Mouse (Mus musculus) urinary bladder, postnatal 4 days (tissue): Measurements from ENCODE around the gene Abcg5.

Experiments
- DNase-seq, 2 experiments: peaks; one replicate each; pipeline ENCODE4 v3.0.0; 2021 to 2022; ENCODE audit warnings: low spot score in 2 of 2

Gene Abcg5

DNA sequence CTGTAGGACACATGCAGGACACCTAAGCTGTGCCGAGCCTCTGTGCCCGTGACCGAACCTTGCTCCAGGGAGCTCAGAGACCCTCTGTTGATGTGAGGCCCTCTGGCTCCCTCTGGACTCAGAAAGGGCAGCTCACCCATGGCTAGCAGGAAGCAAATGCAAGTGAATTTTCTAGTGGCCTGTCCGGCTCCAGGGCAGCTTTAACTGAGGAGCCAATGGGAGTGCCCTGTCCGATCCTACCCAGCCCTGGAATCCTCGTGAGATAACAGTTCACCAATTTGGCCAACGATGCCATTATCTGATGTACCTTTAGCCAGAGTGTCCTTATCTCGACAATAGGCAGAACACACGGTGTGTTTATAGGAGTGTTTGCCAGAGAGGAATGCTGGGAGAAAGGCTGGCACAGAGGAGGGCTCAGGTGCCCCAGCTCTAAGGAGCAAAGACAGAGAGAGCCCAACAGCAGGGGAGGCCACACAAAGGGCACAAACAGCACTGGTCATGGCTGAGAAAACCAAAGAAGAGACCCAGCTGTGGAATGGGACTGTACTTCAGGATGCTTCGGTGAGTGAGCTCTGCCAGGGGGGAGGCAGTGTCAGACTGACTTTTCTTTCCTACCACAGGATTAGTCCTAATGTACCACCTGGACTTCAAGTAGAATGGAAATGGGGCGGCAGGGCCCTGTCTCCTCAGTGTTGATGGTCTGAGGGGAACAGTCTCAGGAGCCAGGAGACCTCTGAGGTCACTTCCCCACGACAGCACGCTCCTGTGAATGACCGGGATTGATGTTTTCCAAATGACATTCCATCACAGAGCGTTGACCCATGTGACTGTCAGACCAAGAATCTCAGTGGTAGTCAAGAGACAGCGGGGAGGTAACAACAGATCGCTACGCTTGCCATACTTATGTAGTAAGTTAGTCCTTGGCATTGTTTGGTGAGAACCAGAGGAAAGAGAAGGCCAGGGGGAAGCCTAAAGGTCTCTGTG is at the start of gene Abcg5:
TSS of gene Abcg5 (minus strand) at position 278 of the 984 bp plus-strand sequence.
- no peak for DNase-seq

DNA sequence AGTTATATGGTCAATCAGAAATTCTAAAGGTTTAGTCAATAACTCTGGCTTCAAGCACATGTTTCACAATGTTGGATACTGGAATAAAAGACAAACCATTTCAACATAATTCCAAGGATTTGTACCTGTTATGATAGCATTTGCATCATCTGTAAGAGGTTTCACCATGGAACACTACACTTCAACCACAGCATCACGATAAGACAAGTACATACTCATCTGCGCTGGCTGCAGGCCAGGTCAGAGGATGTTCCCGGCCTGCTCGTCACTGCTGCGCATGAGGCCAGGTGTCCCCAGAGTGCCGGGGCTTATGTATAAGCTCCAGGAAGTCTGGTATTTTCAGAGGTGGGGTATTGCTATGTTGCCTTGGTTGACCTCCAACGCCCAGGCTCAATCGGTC is 49.8 kb upstream of the Abcg5 start:
- no peak for DNase-seq

DNA sequence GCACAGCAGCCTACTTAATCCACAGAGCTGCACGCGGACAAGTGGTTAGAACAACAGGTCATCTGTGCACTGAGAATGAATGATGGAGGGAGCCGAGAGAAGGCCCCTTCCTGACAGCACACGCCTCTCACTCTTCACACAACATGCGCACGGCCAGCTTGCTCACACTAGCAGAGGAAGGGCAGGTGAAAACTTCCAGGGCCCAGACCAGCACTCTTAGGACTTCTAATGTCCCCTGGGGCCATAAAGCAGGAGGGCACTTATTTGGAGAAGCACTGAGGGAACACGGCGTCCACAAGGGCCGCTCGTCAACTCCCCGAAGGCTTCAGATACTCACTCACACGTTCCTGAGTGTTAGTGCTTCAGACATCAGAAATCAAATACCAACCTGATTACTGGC is 48.5 kb upstream of the Abcg5 start:
- DNase-seq = no peak

DNA sequence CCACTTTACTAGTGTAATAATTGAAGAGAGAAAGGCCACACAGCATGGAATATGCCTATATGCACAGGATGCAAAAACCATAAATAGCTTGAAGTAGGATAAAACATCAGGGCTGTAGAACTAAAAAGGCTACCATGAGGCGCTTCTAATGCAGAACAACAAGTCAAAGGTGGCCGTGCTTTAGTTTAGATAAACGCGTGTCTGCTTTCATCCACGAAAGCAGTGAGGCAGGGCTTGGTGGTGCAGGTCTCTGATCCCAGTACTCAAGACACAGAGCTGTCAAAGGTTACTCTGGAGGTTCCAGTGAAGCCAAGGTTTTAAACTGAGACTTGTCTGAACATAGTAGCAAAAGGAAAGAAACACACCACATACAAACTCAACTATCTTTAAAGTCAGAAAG is 46.3 kb upstream of the Abcg5 start:
- no peak for DNase-seq

DNA sequence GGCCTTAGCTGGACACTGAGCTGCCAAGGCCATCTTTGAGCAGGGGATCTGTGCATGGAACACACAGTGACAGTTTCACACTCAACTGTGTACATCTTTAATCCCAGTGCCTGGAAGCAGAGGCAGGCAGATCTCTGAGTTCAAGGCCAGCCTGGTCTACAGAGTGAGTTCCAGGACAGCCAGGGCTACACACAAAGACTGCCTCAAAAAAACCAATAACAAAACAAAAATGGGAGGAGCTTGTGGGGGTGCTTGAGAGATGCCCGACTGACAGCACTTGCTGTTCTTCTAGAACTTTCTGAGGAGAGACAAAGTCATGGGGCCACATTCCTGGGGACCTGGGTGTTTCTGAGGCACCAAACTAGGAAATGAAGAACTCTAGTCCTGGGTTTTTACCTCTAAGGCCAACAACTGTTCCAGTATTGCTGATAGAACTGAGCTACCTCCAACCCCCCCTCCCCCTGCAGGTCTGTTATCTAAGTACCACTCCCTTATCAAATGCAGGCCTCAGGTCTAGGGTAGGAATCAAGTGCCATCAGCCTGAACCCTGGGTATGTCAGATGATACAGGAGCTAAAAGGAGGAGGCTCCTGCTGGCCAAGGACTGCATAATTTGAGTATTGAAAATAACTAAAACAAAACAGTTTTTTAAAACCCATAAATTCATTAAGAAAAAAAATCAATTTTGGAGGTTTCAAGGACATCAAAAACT is 45.5 kb upstream of the Abcg5 start:
- no peak for DNase-seq

DNA sequence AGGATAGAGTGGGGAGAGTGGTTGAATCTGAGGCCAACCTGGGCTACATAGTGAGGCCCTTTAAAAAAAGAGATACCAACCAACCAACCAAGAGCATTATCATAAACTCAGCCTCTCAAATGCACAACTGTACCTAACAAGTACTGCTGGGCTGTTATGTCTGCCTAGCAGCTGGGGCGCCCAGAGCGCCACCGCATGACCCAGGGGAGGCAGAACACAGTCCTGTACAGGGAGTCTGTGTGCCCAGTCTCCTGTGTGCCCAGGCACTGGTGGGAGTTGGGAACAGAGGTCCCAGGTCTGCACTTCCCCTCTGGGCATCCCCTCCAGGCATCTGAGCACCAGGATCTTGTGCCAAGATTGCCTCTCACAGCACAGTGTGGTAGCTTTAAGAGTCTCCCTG is 42.4 kb upstream of the Abcg5 start:
- no peak for DNase-seq

DNA sequence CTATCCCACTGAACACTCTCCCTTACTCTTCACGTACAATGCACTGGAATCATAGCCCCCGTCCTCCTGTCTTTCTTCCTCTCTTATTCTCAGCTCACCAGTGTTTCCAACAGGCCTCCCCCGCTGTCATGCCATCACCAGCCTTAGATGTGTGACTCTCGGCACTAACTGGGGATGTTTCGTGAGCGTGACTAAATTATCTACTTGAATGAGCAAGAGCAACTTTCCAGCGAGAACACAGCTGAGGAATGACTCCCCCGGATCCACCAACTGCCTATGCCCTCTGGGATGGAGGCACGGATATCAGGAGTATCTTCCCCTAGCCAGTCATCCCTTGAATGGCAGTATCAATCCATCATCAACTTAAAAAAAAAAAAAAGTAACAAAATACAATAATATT is 41.2 kb upstream of the Abcg5 start:
- no peak for DNase-seq

DNA sequence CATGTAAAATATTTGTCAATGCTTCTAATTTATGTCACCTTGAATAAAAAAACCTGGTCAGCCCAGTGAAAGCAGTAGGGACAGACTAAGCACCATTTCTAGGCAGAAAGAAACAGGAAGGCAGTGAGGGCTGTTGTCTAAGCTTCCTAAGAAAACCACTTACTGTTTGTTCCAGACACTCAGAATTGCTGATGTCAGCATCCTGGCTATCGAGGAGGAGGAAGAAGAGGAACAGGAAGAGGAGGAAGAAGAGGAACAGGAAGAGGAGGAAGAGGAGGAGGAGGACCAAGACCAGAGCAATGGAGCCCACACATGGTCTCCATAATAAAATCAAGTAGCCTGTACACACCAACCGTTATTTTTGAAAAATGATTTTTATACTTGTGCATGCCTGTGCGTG is 36.3 kb upstream of the Abcg5 start:
- no peak for DNase-seq

DNA sequence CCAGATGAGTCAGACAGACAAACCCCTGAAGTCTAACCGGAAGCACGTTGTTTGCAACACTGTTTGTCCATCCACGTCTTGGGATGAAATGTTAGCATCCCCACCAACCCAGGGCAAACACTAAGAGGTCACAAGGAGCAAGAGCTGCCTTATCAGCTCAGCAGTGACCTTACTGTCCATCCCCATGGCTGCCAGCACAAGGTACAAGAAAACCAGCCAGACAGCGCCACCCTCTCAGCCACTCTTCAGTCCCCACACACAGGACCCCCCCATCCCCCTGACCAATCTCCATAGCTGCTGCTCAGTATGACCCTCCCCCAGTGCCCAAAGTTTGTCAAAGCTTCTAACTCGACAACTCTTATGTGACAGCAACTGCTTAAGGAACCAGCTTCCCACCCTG is 34.6 kb upstream of the Abcg5 start:
- DNase-seq = no peak

DNA sequence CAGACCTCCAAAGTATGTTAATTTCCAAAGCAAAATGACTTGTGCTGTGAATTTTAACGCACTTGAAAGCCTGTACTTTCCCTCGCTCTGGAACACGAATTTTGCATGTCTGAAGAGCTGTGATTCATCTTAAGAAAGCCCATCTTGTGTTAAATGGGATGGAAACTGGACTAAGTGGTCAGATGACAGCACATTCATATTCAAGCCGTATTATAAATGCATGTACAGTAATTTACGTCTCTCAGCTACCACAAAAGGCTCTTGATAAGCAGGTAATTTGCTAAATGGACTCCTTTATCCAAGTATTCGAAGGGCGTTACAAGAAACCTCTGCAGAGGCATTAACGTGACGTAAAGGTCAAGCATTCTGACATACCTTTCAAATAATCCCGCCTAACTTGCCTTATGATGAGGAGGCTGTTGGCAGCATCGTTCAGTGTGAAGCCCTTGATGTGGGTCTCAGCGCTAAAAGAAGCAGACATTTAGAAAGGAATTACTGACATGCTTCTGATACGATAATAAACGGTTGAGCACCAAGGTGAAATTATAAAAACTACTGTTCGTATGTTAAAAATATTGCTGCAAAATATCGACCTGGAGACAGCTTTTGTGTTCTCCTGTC is 33.6 kb upstream of the Abcg5 start:
- no peak for DNase-seq

DNA sequence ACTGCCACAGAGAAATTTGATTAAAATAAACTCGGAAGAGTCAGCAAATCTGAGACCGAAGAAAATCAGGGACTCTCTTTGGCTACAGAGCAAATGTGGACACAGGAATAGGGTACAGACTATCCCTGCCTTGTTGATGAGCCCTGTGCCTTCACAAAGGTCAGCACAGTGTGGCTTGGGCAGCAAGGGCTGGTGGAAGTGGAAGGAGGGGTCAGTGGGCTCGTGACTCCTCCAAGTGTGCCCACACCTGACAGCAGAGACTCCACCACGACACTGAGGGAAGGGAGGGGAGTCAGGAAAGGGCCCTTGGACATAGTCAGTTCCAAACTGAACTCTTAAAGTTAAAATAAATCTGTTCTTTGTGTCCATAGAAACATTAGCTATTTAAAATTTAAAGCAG is 32.1 kb upstream of the Abcg5 start:
- no peak for DNase-seq

DNA sequence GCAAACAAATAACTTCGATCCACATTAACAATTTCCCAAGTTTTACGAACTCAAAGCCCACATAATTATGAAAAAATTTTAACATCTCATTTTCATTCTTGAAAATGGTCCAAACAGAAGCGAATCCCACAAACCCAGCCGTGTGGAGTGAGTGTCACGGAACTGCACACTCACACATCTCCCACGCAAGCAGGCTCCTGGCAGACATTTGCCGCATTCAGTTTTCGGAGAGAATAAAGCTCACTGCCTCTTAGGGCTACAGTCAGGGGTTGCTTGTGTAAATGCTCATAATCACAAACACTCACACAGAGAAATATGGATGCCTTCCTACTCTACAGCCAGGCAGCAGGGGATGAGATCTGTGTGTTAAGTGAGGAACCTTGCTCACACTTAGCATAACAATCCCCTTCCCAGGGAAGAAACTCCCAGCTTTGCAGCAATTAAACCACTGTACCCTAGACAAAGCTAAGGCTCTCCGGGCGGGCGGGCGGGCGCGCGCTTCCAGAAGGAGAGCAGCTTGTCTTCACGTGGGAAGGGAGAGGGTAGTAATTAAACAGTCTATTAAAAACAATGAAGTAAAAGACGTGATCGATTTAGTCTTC is 30.9 kb upstream of the Abcg5 start:
- no peak for DNase-seq

DNA sequence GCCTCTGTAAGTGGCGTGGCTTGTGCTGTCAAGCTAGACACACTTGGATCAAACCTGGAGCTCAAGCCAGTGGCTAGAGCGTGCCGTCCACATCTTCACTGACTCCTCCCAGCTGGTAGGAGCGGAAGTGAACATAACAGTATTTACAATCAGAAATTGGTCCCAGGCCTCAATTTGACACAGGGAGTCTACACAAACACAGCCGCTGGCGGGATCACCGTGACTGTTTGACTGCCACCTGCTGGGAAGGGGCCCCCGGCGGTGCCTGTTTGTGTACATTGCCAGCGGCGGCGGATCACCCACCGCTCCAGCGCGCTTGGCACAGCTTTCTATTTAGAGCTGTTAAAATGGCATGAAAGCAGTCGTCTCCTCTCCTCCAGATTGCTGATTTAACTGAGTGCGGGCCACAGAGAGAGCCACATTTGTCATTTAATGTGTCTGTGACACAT is 26.6 kb upstream of the Abcg5 start:
- DNase-seq = no peak

DNA sequence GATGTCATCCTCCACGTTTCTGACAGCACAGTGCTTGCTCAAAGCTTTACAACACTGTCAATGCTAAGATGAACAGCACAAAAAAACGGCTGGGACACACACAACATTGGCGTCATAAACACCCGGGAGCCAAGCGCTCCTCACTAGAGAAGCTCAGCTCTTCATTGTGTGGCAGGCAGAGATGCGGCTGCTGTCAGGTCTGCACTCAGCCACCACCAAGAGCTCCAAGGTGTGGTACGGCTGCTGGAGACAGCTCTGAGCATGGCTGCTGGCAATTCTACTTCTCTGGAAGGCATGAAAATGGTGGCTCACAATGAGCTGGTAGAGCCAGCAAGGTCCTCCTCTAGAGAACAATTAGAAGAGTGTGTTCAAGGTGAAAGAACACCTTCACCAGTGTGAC is 26.0 kb upstream of the Abcg5 start:
- no peak for DNase-seq

DNA sequence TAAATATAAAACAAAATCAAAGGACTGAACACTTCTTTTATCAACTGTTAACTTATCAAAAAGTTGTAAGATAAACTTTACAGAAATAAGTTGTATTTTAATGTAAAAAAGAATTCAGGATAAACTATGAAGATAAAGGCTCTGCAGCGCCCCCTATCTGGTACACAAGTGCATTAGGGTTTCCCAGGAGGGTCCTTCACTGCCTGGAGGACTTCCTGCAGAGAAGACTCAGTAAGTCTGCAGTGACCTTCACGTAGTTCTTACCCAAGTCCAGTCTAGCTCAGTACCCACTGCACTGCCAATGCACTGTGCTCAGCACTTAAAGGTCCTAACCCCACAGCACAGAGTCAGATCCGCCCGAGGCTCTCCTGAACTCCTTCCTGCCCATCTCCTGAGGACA is 24.6 kb upstream of the Abcg5 start:
- DNase-seq = no peak

DNA sequence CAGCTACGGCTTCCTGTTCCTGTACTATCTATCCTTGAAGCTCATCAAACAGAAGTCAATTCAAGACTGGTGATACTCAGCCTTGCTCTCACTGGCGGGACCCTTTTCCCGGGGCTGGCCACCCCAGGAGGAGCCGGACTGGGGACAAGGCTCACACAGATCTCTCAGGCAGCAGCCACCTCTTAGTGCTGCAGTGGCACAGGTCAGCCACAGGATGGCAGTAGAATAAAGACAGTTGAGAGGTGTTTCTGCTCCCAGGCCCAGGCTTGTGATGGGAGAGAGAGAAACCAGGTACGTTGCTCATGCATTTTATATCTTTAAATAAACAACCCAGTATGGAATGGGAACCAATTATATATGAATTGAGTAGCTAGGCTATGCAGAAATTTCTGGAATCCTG is 15.9 kb upstream of the Abcg5 start:
- peak in 1 of 2 experiments; percentile 39 for DNase-seq

DNA sequence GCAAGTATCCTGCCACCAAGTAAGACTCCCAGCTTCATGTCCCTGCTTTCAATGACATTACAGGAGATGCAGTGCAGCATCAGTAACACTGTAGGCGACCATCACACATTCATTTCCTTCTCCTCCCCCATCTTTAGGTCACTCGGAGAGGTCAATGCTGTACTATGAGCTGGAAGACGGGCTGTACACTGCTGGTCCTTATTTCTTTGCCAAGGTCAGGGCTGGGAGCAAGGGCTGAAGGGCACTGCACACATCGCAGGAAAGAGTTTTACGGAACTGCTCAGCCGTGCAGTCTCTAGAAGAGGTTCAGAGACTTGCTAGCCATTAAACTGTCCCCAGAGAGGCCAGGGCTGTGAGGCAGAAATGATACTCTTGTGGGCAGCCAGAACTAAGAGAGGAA is 13.7 kb upstream of the Abcg5 start:
- no peak for DNase-seq

DNA sequence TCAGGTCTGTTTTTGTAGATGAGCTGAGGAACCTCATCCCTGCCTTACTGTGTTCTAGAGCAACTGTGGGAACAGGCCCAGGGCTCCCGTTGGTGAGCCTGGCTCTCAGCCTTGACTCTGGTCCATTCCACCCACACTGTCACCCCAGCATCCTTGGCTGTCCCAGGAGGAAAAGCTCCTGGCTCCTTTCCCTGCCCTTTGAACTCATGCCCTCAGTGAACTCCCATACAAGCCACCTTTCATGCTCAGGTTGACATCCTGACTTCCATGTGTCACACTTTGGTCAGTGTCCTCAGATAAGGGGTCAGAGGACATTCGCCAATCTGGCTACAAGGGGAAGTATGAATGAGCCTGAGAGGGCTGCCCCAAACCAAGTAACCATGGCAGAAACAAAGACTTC is 10.9 kb upstream of the Abcg5 start:
- no peak for DNase-seq

DNA sequence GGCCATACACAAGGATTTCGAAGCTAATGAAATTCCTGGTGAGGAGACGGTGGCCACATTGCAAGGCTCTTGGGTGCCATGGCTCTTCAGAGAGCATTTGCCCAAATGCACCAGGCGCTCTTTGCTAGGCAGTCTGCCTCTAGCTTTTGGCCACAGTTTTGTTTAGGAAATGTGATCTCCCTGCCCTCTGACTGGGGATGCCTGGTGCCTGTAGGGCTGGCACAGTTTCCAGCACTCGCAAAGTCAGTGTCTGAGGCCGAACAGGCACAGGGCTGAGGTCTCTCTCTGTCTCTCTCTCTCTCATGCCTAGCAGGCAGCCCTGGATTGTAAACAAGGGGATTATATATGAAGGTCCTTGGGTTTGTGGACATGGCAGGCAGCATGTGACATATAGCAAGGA is 7.3 kb upstream of the Abcg5 start:
- no peak for DNase-seq

DNA sequence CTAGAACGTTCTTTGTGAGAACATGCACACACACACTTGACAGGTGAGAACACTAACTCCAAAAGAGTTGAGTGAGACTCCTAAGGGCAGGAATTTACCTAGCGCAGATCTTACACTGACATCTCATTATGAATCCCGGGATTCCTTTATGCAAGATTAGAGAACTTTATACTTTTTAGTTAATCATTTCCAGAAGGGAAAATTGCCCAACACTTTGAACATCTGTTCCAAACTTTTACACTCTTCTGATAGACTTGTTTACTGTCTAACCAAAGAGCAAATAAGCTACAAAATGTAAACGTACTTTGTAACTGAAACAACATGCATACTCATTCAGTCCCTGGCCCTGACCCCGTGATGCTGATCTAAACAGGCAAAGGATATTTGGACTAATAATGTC is 6.5 kb upstream of the Abcg5 start:
- DNase-seq = no peak

DNA sequence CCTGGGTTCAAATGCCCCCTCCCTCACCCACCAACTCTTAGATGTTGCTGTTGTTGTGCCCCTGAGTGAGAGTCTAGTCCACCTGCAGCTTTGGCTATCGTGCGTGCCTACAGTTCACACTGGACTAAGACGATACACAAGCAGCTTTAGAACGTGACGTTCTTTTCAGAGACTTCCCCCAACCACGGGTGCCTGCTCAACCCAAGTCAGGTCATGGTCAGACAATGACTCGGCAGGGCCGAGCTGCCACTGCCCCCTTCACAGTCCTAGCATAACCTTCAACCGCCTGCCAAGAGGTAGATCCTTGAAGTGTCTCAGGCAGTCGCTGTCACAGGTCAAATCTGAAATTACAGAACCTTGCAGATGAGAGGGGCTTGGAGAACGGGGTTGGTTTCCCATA is 6.0 kb upstream of the Abcg5 start:
- no peak for DNase-seq

DNA sequence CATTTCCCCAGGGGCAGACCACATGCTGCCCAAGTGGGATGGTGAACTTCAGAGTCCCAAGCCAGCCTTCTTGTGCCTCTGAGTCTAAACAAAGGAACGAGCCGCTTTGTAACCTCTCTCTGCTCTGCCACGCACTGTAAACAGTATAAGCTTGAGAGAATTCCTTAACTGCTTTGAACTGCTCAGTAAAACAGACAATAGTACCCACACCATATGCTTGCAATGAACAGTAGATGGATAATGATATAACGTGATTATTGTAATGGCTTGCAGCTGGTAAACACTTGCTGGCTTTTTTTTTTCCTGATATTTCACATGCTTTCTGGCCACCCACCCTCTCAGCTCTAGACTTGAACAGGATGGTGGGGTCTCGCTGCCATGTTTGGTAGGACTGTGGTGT is 5.2 kb upstream of the Abcg5 start:
- DNase-seq = no peak
